Mouse (Mus musculus) heart, adult 2 months (tissue): ENCODE data around the gene E130218I03Rik. TPM values are rescaled to one million over a fixed set of nuclear protein-coding genes. Genes with fewer than 3 reads are reported as not detected.
"Not testable (repeated sequence)": the region's sequence is repeated elsewhere in the genome, so short reads cannot be mapped to it uniquely, and the experiment has no call there.

Experiments
- DNase-seq, 2 experiments: peaks; one replicate each; pipeline ENCODE4 v3.0.0; 2021
- H3K27ac ChIP-seq: fragments of 200-600 bp; 2 replicates; pipeline ENCODE4 v1.8.1; 2022
- H3K27me3 ChIP-seq: fragments of 200-500 bp; 2 replicates; pipeline ENCODE4 v1.6.1; 2012; ENCODE audit warnings: mild to moderate bottlenecking, low read length, inconsistent platforms, mixed read lengths; ENCODE audit not compliant: control insufficient read depth, insufficient read depth
- H3K36me3 ChIP-seq: fragments of 200-500 bp; 2 replicates; pipeline ENCODE4 v1.6.1; 2012; ENCODE audit warnings: low read length, inconsistent platforms; ENCODE audit not compliant: control insufficient read depth, insufficient read depth
- H3K4me1 ChIP-seq: fragments of 200-500 bp; 2 replicates; pipeline ENCODE4 v1.6.1; 2011; ENCODE audit warnings: low read length; ENCODE audit not compliant: control insufficient read depth, insufficient read depth
- H3K4me3 ChIP-seq: fragments of 200-600 bp; 2 replicates; pipeline ENCODE4 v1.8.1; 2022
- H3K79me2 ChIP-seq: fragments of 200-500 bp; replicated peaks from 2 replicates; pipeline ENCODE4 v1.6.1; 2012; ENCODE audit warnings: mild to moderate bottlenecking, inconsistent platforms, low read length, moderate library complexity, mixed read lengths; ENCODE audit not compliant: control insufficient read depth, insufficient read depth
- H3K9ac ChIP-seq: fragments of 200-500 bp; 2 replicates; pipeline ENCODE4 v1.6.1; 2012; ENCODE audit warnings: low read depth, mild to moderate bottlenecking, control low read depth, inconsistent platforms, low read length, mixed read lengths
- CTCF ChIP-seq: fragments of 200-600 bp; IDR thresholded peaks from 2 replicates; pipeline ENCODE4 v1.8.1; 2022; ENCODE audit warnings: antibody characterized with exemption, mild to moderate bottlenecking, moderate library complexity
- EP300 ChIP-seq: fragments of 200-500 bp; IDR thresholded peaks from 2 replicates; pipeline ENCODE4 v1.6.1; 2011; ENCODE audit warnings: low read depth, low read length, control low read depth; ENCODE audit not compliant: insufficient read depth
- POLR2A ChIP-seq: fragments of 200-500 bp; IDR thresholded peaks from 2 replicates; pipeline ENCODE4 v1.6.1; 2011; ENCODE audit warnings: mild to moderate bottlenecking, low read depth, low read length, control low read depth; ENCODE audit not compliant: insufficient read depth
- WGBS: fragments of 180-500 bp; shearing (Covaris S2); methylation state at CpG from one replicate; pipeline ENCODE4 v1.1.7; 2018; 5-methylcytosine and 5-hydroxymethylcytosine counted together
- intact Hi-C: fragments of 180-260 bp; cut with DNase I; formaldehyde crosslinking; loops from one replicate; pipeline ENCODE4 v1.15.1; 2025
- polyA plus RNA-seq: library from polyadenylated mRNA; depleted of rRNA; stranded (reverse); fragments of >200 nt; gene quantifications from 2 replicates; pipeline ENCODE4 v1.2.3, GENCODE M21; 2012
- total RNA-seq, 2 experiments: library from RNA; stranded (reverse); gene quantifications; 2 replicates each; pipeline ENCODE4 v1.2.3; 2021

E130218I03Rik gene
- total and polyA plus RNA-seq, 3 experiments: not detected

- intact Hi-C loops: loop anchor here (5.0 kb wide), 2 partner anchors 94 to 124 kb away; no protein-coding TSS in a partner anchor
- Histone ChIP-seq H3K4me3 (no peak overlapping the region), H3K36me3 (no peaks in the 10 kb centered on the region), H3K27ac (no peak overlapping the region), H3K79me2 (no peaks in the 10 kb centered on the region), H3K4me1 (peaks cover 4% of the 10 kb centered on the region; the same call in 1 of the 2 replicates), H3K27me3 (no peaks in the 10 kb centered on the region), H3K9ac (no peak overlapping the region)
- DNase-seq: peak in 1 of 2 experiments; percentile 69
- TF ChIP-seq POLR2A (no peak), CTCF (peak; percentile 86), EP300 (0 out of 2 replicates have a peak, but pooled peaks have one; percentile 42)
- 30% methylated on average over 6 of the region's 6 CpGs for WGBS
Observed at GRCm38 (mm10) chr4:134263191-134263590, 19.7 kb downstream of the E130218I03Rik start.

GRCm38 (mm10) chr4:134265860-134266585 lies 22.6 kb downstream of the E130218I03Rik start:
- no peak for DNase-seq
- peak overlapping the region; percentile 47; the same call in 1 of the 2 replicates for H3K27ac ChIP-seq
- TF ChIP-seq POLR2A (no peak), CTCF (peak; percentile 21; the same call in 1 of the 2 replicates), EP300 (no peak)
- intact Hi-C loops: no loop called here
- no peak overlapping the region for H3K9ac ChIP-seq
- no peaks in the 10 kb centered on the region for H3K27me3 ChIP-seq
- no peaks in the 10 kb centered on the region for H3K36me3 ChIP-seq
- 54% methylated on average over 9 of the region's 9 CpGs for WGBS
- H3K79me2 ChIP-seq: no peaks in the 10 kb centered on the region
- H3K4me1 ChIP-seq: peaks cover 4% of the 10 kb centered on the region; the same call in 1 of the 2 replicates
- H3K4me3 ChIP-seq: no peak overlapping the region

- no peak overlapping the region for H3K9ac ChIP-seq
- H3K4me1 ChIP-seq: peaks cover 4% of the 10 kb centered on the region; the same call in 1 of the 2 replicates
- 62% methylated on average over 19 of the region's 19 CpGs for WGBS
- no peak for DNase-seq
- intact Hi-C loops: loop anchor here (1.0 to 2.0 kb wide), 2 partner anchors 19 kb away; partner anchors contain the start of gene Pdik1l
- no peak overlapping the region for H3K27ac ChIP-seq
- TF ChIP-seq POLR2A (no peak), CTCF (peak; percentile 71)
- H3K79me2 ChIP-seq: no peaks in the 10 kb centered on the region
- no peak overlapping the region for H3K4me3 ChIP-seq
- H3K36me3 ChIP-seq: no peaks in the 10 kb centered on the region
- H3K27me3 ChIP-seq: no peaks in the 10 kb centered on the region
Observed at GRCm38 (mm10) chr4:134268102-134268655, 24.7 kb downstream of the E130218I03Rik start.

- peak; percentile 71 for TF ChIP-seq CTCF
- not testable (repeated sequence) for H3K79me2 ChIP-seq
- intact Hi-C loops: loop anchor here (2.0 kb wide), 1 partner anchor 17 kb away; the partner anchor contains the start of gene Pdik1l
Observed at GRCm38 (mm10) chr4:134269622-134270021, 26.2 kb downstream of the E130218I03Rik start.

GRCm38 (mm10) chr4:134271979-134272378 lies 28.5 kb downstream of the E130218I03Rik start:
- TF ChIP-seq CTCF (no peak), EP300 (no peak), POLR2A (no peak)

More at GRCm38 (mm10) chr4:134269622-134270021, 26.2 kb downstream of the E130218I03Rik start:
- H3K27ac ChIP-seq, H3K4me1 ChIP-seq, H3K9ac ChIP-seq, H3K4me3 ChIP-seq, H3K36me3 ChIP-seq, H3K27me3 ChIP-seq, DNase-seq: not testable (repeated sequence)

More at GRCm38 (mm10) chr4:134271979-134272378, 28.5 kb downstream of the E130218I03Rik start:
- DNase-seq: no peak
- Histone ChIP-seq H3K4me1 (no peaks in the 10 kb centered on the region; the same call in 1 of the 2 replicates), H3K27ac (no peak overlapping the region), H3K36me3 (no peaks in the 10 kb centered on the region), H3K27me3 (no peaks in the 10 kb centered on the region), H3K4me3 (no peak overlapping the region), H3K9ac (no peak overlapping the region), H3K79me2 (no peaks in the 10 kb centered on the region)
- WGBS: 85% methylated on average over 7 of the region's 7 CpGs
- intact Hi-C loops: no loop called here
